Mouse (Mus musculus) liver, embryonic 15.5 days (tissue): ENCODE results near the gene Pnliprp1. TPM values are rescaled to one million over a fixed set of nuclear protein-coding genes. Genes with fewer than 3 reads are reported as not detected.

ENCODE experiments used
- ATAC-seq: fragments of 200-750 bp; cut with Nextera tagmentation; 2 replicates; pipeline ENCODE4 v1.8.0; 2017; ENCODE audit warnings: moderate number of reproducible peaks, mild to moderate bottlenecking, moderate library complexity; ENCODE audit not compliant: insufficient read depth
- H3K27ac ChIP-seq: fragments of 300-500 bp; sonication (generic); replicated peaks from 2 replicates; pipeline ENCODE4 v1.5.1; 2015; ENCODE audit warnings: mild to moderate bottlenecking, inconsistent platforms
- H3K27me3 ChIP-seq: fragments of 300-500 bp; sonication (generic); 2 replicates; pipeline ENCODE4 v1.6.1; 2015; ENCODE audit warnings: mild to moderate bottlenecking, inconsistent platforms
- H3K36me3 ChIP-seq: fragments of 300-500 bp; sonication (generic); replicated peaks from 2 replicates; pipeline ENCODE4 v1.6.1; 2015; ENCODE audit warnings: moderate library complexity, mild to moderate bottlenecking, inconsistent platforms
- H3K4me1 ChIP-seq: fragments of 300-500 bp; sonication (generic); replicated peaks from 2 replicates; pipeline ENCODE4 v1.6.1; 2015; ENCODE audit warnings: inconsistent platforms
- H3K4me2 ChIP-seq: fragments of 300-500 bp; sonication (generic); 2 replicates; pipeline ENCODE4 v1.6.1; 2015; ENCODE audit warnings: moderate library complexity, mild to moderate bottlenecking, inconsistent platforms
- H3K4me3 ChIP-seq: fragments of 300-500 bp; sonication (generic); replicated peaks from 2 replicates; pipeline ENCODE4 v1.5.1; 2015; ENCODE audit warnings: mild to moderate bottlenecking, inconsistent platforms
- H3K9ac ChIP-seq: fragments of 300-500 bp; sonication (generic); 2 replicates; pipeline ENCODE4 v1.6.1; 2015; ENCODE audit warnings: moderate library complexity, mild to moderate bottlenecking, inconsistent platforms
- H3K9me3 ChIP-seq: fragments of 300-500 bp; sonication (generic); replicated peaks from 2 replicates; pipeline ENCODE4 v1.6.1; 2016; ENCODE audit warnings: inconsistent platforms
- WGBS: fragments of 180-500 bp; shearing (Covaris S2); methylation state at CpG from one replicate; pipeline ENCODE4 v1.1.7; 2015; ENCODE audit warnings: mixed read lengths; ENCODE audit not compliant: insufficient replicate concordance; 5-methylcytosine and 5-hydroxymethylcytosine counted together
- polyA plus RNA-seq: library from polyadenylated mRNA; unstranded; fragments of >200 nt; fragmentation: Nextera tagmentation; extraction: Ambion mirVana; gene quantifications from 2 replicates; pipeline ENCODE4 v1.2.1, GENCODE M21; 2015

Pnliprp1 gene
- 35.0 and 66.9 TPM in 2 replicates for polyA plus RNA-seq

GRCm38 (mm10) chr19:58728445-58729031 is at the start of gene Pnliprp1:
Pnliprp1 (plus strand) TSS chr19:58728887.
- H3K27me3 ChIP-seq: no peaks in the 10 kb centered on the region
- 39% methylated on average over 5 of the region's 5 CpGs for WGBS
- H3K4me2 ChIP-seq: no peak within 1 kb of the TSS
- no peaks in the 10 kb centered on the region for H3K9me3 ChIP-seq
- no peak within 1 kb of the TSS for H3K4me3 ChIP-seq
- H3K4me1 ChIP-seq: 0 out of 2 replicates have a peak, but pooled peaks cover 12% of the 10 kb centered on the region
- no peaks in the 10 kb centered on the region for H3K36me3 ChIP-seq
- no peak within 1 kb of the TSS for H3K9ac ChIP-seq
- no peak within 1 kb of the TSS for H3K27ac ChIP-seq
- peak; percentile 47; the same call in 1 of the 2 replicates for ATAC-seq

- H3K27ac ChIP-seq: no peak overlapping the region
- H3K27me3 ChIP-seq: no peaks in the 10 kb centered on the region
- WGBS: 38% methylated on average over 1 of the region's 1 CpGs
Observed at GRCm38 (mm10) chr19:58688933-58689332, 39.8 kb upstream of the Pnliprp1 start.

GRCm38 (mm10) chr19:58695314-58695713 is 33.4 kb upstream of the Pnliprp1 start:
- no peak for ATAC-seq
- Histone ChIP-seq H3K27me3 (no peaks in the 10 kb centered on the region), H3K4me3 (no peak overlapping the region), H3K27ac (no peak overlapping the region), H3K4me1 (no peaks in the 10 kb centered on the region), H3K36me3 (no peaks in the 10 kb centered on the region), H3K9ac (no peak overlapping the region), H3K4me2 (no peak overlapping the region), H3K9me3 (no peaks in the 10 kb centered on the region)
- 61% methylated on average over 3 of the region's 3 CpGs for WGBS

More at GRCm38 (mm10) chr19:58688933-58689332, 39.8 kb upstream of the Pnliprp1 start:
- ATAC-seq: no peak
- no peak overlapping the region for H3K4me2 ChIP-seq
- H3K36me3 ChIP-seq: no peaks in the 10 kb centered on the region
- H3K9ac ChIP-seq: no peak overlapping the region
- H3K4me3 ChIP-seq: no peak overlapping the region
- no peaks in the 10 kb centered on the region for H3K9me3 ChIP-seq
- no peaks in the 10 kb centered on the region for H3K4me1 ChIP-seq

GRCm38 (mm10) chr19:58696235-58696634 is 32.5 kb upstream of the Pnliprp1 start:
- Histone ChIP-seq H3K4me1 (no peaks in the 10 kb centered on the region), H3K9ac (no peak overlapping the region), H3K4me2 (no peak overlapping the region), H3K27ac (no peak overlapping the region), H3K4me3 (no peak overlapping the region), H3K27me3 (no peaks in the 10 kb centered on the region), H3K36me3 (no peaks in the 10 kb centered on the region), H3K9me3 (no peaks in the 10 kb centered on the region)
- no peak for ATAC-seq
- WGBS: 65% methylated on average over 2 of the region's 2 CpGs

GRCm38 (mm10) chr19:58704556-58704955 is 24.1 kb upstream of the Pnliprp1 start:
- Histone ChIP-seq H3K4me2 (no peak overlapping the region), H3K27ac (no peak overlapping the region), H3K4me3 (no peak overlapping the region), H3K9ac (no peak overlapping the region), H3K27me3 (no peaks in the 10 kb centered on the region), H3K9me3 (no peaks in the 10 kb centered on the region), H3K4me1 (no peaks in the 10 kb centered on the region), H3K36me3 (no peaks in the 10 kb centered on the region)
- ATAC-seq: no peak
- 62% methylated on average over 4 of the region's 4 CpGs for WGBS

- Histone ChIP-seq H3K36me3 (no peaks in the 10 kb centered on the region), H3K9ac (no peak overlapping the region), H3K4me2 (no peak overlapping the region), H3K4me3 (no peak overlapping the region), H3K27ac (no peak overlapping the region), H3K27me3 (no peaks in the 10 kb centered on the region), H3K9me3 (no peaks in the 10 kb centered on the region), H3K4me1 (no peaks in the 10 kb centered on the region)
- ATAC-seq: no peak
- WGBS: 43% methylated on average over 3 of the region's 3 CpGs
Observed at GRCm38 (mm10) chr19:58708611-58709010, 20.1 kb upstream of the Pnliprp1 start.

- Histone ChIP-seq H3K27ac (no peak overlapping the region), H3K27me3 (no peaks in the 10 kb centered on the region), H3K36me3 (no peaks in the 10 kb centered on the region), H3K9me3 (no peaks in the 10 kb centered on the region), H3K4me3 (no peak overlapping the region), H3K9ac (no peak overlapping the region), H3K4me2 (no peak overlapping the region), H3K4me1 (no peaks in the 10 kb centered on the region)
- no peak for ATAC-seq
- WGBS: 59% methylated on average over 4 of the region's 4 CpGs
Observed at GRCm38 (mm10) chr19:58717925-58718324, 10.8 kb upstream of the Pnliprp1 start.

GRCm38 (mm10) chr19:58720439-58720838 is 8.2 kb upstream of the Pnliprp1 start:
- Histone ChIP-seq H3K27me3 (no peaks in the 10 kb centered on the region), H3K27ac (no peak overlapping the region), H3K36me3 (no peaks in the 10 kb centered on the region), H3K4me1 (no peaks in the 10 kb centered on the region), H3K9ac (no peak overlapping the region), H3K4me2 (no peak overlapping the region), H3K9me3 (no peaks in the 10 kb centered on the region), H3K4me3 (no peak overlapping the region)
- ATAC-seq: no peak

GRCm38 (mm10) chr19:58726551-58726950 is 2.1 kb upstream of the Pnliprp1 start:
- Histone ChIP-seq H3K9ac (no peak overlapping the region), H3K9me3 (no peaks in the 10 kb centered on the region), H3K27ac (no peak overlapping the region), H3K4me2 (no peak overlapping the region), H3K36me3 (no peaks in the 10 kb centered on the region), H3K4me1 (0 out of 2 replicates have a peak, but pooled peaks cover 12% of the 10 kb centered on the region), H3K4me3 (no peak overlapping the region), H3K27me3 (no peaks in the 10 kb centered on the region)
- WGBS: 53% methylated on average over 5 of the region's 5 CpGs
- ATAC-seq: no peak

GRCm38 (mm10) chr19:58727756-58728155 is 931 bp upstream of the Pnliprp1 start:
- 56% methylated on average over 5 of the region's 5 CpGs for WGBS
- H3K27me3 ChIP-seq: no peaks in the 10 kb centered on the region
- no peaks in the 10 kb centered on the region for H3K9me3 ChIP-seq
- H3K4me2 ChIP-seq: no peak overlapping the region
- H3K4me1 ChIP-seq: 0 out of 2 replicates have a peak, but pooled peaks cover 12% of the 10 kb centered on the region
- H3K36me3 ChIP-seq: no peaks in the 10 kb centered on the region
- H3K9ac ChIP-seq: no peak overlapping the region
- no peak for ATAC-seq
- no peak overlapping the region for H3K4me3 ChIP-seq
- H3K27ac ChIP-seq: no peak overlapping the region

GRCm38 (mm10) chr19:58733216-58733615 is 4.5 kb downstream of the Pnliprp1 start:
- H3K27me3 ChIP-seq: no peaks in the 10 kb centered on the region
- no peaks in the 10 kb centered on the region for H3K36me3 ChIP-seq
- H3K4me1 ChIP-seq: 0 out of 2 replicates have a peak, but pooled peaks cover 3% of the 10 kb centered on the region
- WGBS: 39% methylated on average over 6 of the region's 6 CpGs
- no peak for ATAC-seq
- no peak overlapping the region for H3K4me3 ChIP-seq
- H3K4me2 ChIP-seq: no peak overlapping the region
- no peak overlapping the region for H3K27ac ChIP-seq
- H3K9ac ChIP-seq: no peak overlapping the region
- H3K9me3 ChIP-seq: no peaks in the 10 kb centered on the region

- no peaks in the 10 kb centered on the region for H3K27me3 ChIP-seq
- no peaks in the 10 kb centered on the region for H3K4me1 ChIP-seq
- ATAC-seq: no peak
- no peak overlapping the region for H3K9ac ChIP-seq
- H3K27ac ChIP-seq: no peak overlapping the region
- 56% methylated on average over 4 of the region's 4 CpGs for WGBS
- H3K4me3 ChIP-seq: no peak overlapping the region
- H3K36me3 ChIP-seq: no peaks in the 10 kb centered on the region
- H3K4me2 ChIP-seq: no peak overlapping the region
- H3K9me3 ChIP-seq: no peaks in the 10 kb centered on the region
Observed at GRCm38 (mm10) chr19:58738111-58738510, 9.4 kb downstream of the Pnliprp1 start.
